Mouse (Mus musculus) cerebellum, adult 9-11 months (tissue): ENCODE results near the gene Papss2.

ENCODE experiments used
- DNase-seq: peaks from one replicate; pipeline ENCODE4 v3.0.0; 2022

Papss2 gene

DNA sequence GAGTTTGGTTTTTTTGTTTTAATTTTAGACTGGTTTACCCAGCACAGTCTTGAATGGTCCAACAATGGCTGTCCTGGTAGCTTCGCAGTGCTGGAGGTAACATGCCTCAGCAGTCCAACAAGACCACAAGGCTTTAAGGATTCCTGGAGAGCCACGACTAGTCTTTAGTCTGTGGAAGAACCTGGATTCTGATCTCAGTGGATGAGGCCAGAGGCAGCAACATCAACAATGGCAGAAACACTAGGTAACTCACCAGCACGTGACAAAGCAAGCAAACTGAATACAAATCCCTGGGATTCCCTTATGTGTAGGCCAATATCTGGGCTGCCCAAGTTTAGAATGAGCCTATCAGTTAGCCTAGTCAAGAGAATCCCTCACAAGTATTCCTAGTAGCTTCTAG, 117.9 kb downstream of the Papss2 start:
- DNase-seq: peak; percentile 21

GRCm38 (mm10) chr19:32715201-32715600, 119.6 kb downstream of the Papss2 start:
- DNase-seq: peak; percentile 86

GRCm38 (mm10) chr19:32715681-32716080, 120.1 kb downstream of the Papss2 start:
- DNase-seq: peak; percentile 13
